Mouse (Mus musculus) retina, postnatal 7 days (tissue): ENCODE results near the gene Krtap1-4.
A peak's percentile ranks its signal among the peaks of the same experiment; 100 is the strongest.
"Not testable (repeated sequence)": the region's sequence is repeated elsewhere in the genome, so short reads cannot be mapped to it uniquely, and the experiment has no call there.

ENCODE experiments used
- DNase-seq: peaks from one replicate; pipeline ENCODE4 v3.0.0-alpha.2; 2012; ENCODE audit warnings: low read depth, low spot score

Krtap1-4 gene

DNA sequence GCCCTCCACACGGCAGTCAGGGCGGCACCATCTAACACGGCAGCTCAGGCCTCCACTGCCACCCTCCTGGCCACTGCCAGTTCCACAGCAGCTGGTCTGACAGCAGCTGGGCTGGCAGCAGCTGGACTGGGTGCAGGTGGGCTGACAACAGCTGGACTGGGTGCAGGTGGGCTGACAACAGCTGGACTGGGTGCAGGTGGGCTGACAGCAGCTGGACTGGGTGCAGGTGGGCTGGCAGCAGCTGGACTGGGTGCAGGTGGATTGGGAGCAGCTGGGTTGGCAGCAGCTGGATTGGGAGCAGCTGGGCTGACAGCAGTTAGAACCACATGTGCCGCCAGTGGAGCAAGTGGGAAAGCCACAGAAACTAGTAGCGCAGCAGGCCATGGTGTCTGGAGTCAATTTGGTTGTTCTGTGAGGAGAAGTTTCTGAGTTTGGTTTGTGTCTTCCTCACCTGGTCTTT lies at the start of gene Krtap1-4:
TSS of gene Krtap1-4 (minus strand) at position 410 of the 460 bp plus-strand sequence.
- DNase-seq: no peak

DNA sequence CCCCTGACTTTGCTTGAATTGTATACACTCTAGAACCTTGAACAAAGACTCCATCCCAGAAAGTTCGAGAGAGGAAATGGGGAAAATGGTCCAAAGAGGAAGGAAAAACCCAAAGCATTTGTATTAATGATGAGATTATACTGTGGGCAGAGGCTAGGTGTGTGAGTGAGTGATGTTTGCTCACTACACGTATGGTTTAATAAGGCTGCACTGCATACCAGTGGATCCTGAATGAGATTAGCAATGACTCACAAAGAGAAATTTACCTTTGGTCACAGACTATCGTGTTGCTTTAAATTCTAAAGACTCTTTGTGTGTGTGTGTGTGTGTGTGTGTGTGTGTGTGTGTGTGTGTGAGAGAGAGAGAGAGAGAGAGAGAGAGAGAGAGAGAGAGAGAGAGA lies 47.4 kb upstream of the Krtap1-4 start:
- no peak for DNase-seq

DNA sequence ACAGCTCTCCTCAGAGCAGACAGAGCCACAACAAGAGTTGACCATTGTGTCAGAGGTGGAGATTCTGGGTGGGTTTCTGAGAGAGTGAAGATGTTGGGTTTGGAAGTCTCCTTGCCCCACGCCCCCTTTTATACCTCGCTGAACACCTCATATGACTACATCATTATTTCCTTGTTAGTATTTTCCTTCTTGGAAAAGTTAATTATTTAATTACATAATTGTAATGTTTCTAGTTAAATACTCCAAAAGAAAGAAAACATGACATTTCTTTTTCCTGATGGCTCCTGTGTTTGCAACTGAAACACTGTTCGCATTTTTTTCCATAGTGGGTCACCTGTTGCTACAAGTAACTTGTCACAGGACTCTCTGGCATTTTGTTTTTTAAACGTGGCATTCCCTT lies 44.7 kb upstream of the Krtap1-4 start, which contains the start of gene Krtap4-1:
TSS of gene Krtap4-1 (minus strand) at position 101 of the 400 bp plus-strand sequence.
- DNase-seq: no peak

DNA sequence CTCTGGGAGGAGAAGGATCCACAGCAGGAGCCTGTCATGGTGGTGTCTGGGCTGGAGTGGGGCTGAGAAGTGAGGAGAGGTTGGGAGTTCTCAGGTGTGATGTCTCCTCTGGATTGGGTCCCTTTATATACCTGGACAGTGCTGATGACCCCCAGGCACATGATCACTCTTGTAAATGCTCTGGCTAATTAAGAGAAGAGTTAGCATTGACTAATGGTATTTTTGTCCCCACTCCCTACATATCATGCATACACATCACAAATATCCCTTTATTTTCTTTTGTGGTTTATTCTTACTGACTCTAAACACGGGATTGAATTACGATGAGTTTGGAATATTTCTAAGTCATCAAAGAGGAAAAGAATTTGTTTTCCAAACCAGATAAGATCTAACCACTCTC lies 36.9 kb upstream of the Krtap1-4 start, which contains the start of gene Gm11562:
TSS of gene Gm11562 (minus strand) at position 101 of the 400 bp plus-strand sequence.
- no peak for DNase-seq

DNA sequence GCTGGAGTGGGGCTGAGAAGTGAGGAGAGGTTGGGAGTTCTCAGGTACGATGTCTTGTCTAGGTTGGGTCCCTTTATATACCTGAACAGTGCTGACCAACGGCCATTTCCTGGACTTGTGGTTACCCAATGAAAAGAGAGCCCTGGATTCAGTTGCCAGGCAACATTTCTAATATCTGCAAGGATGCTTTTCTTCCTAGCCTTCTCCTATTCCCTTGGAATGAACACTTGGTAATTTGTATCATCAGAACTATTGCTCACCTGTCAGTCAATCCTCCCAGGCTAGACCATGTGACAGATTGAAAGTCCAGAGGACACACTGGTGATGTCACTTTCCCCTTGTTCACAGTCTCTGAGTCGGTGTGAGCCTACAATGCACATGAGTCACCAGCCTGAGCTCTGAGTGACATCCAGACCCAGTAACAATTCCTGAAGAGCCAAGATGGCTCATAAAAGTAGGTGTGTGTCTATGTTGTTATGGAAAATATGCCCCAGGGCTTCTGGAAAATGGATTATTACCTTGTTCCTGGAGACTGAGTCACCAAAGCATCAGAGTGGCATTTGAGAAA lies 31.4 kb upstream of the Krtap1-4 start, which contains the start of gene Krtap2-4:
TSS of gene Krtap2-4 (minus strand) at position 51 of the 568 bp plus-strand sequence.
- DNase-seq: no peak

DNA sequence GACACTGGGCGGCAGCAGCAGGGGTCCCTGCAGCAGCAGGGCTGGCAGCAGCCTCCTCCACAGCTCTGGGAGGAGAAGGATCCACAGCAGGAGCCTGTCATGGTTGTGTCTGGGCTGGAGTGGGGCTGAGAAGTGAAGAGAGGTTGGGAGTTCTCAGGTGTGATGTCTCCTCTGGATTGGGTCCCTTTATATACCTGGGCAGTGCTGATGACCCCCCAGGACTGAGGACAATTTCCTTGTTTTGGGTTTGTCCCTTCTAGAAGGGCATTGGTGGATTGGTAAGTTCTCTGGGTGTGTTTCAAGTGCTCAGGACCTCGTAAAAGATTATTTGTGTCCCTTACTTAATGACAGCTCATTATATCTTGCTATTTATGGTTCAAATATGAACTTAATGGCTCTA lies 26.6 kb upstream of the Krtap1-4 start, which contains the start of gene Gm11937:
TSS of gene Gm11937 (minus strand) at position 101 of the 400 bp plus-strand sequence.
- DNase-seq: not testable (repeated sequence)

DNA sequence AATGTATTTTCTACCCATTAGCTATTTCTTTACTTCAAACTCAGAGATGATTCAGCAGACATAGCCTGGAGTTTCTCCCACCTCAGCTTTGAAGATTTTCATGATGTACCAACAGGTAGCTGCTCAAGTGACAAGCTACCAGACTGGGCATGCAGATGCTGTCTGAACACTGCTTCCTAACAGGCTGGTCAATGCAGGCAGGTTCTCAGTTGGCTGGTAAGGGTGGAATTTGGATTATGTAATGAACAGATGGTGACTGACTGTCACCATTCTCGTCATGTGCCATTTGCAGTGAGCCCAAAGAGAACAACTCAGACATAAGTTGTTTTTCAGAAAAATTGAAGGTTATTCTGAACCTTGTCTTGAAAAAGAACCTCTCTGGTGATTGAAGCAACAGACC lies 25.7 kb upstream of the Krtap1-4 start:
- no peak for DNase-seq

DNA sequence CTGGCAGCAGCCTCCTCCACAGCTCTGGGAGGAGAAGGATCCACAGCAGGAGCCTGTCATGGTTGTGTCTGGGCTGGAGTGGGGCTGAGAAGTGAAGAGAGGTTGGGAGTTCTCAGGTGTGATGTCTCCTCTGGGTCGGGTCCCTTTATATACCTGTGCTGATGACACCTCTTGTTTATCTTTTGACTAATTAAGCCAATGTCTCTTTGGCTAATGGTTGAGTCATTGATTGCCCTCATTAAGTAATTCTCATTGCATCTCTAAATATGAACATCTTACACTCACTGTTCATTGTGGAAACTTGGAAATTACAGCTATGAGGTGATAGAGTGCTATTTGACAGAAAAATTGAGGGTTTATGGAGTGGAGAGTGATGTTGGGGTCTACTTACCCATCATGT lies 19.8 kb upstream of the Krtap1-4 start, which contains the start of gene Gm11938:
TSS of gene Gm11938 (minus strand) at position 101 of the 400 bp plus-strand sequence.
- not testable (repeated sequence) for DNase-seq

DNA sequence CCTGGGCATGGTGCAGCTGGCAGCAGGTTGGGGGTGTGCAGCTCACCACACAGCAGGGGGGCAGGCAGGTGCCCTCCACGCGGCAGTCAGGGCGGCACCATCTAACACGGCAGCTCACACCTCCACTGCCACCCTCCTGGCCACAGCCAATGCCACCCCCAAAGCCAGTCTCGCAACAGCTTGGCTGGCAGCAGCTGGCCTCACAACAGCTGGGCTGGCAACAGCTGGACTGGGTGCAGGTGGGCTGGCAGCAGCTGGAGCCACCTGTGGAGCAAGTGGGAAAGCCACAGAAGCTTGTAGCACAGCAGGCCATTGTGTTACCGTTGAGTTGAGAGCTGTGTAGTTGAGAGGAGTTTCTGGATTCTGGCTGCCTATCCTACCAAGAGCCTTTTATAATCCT lies 14.3 kb upstream of the Krtap1-4 start, which contains the start of gene Krtap9-3:
TSS of gene Krtap9-3 (minus strand) at position 364 of the 400 bp plus-strand sequence.
- DNase-seq: not testable (repeated sequence)

DNA sequence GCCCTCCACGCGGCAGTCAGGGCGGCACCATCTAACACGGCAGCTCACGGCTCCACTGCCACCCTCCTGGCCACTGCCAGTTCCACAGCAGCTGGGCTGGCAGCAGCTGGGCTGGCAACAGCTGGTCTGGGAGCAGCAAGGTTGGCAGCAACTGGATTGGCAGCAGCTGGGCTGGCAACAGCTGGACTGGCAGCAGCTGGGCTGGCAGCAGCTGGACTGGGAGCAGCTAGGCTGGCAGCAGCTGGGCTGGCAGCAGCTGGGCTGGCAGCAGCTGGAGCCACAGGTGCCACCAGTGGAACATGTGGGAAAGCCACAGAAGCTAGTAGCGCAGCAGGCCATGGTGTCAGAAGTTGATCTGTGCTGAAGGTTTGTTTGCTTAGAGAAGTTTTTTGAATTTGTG lies 7.5 kb upstream of the Krtap1-4 start, which contains the start of gene Krtap1-3:
TSS of gene Krtap1-3 (minus strand) at position 359 of the 400 bp plus-strand sequence.
- no peak for DNase-seq

DNA sequence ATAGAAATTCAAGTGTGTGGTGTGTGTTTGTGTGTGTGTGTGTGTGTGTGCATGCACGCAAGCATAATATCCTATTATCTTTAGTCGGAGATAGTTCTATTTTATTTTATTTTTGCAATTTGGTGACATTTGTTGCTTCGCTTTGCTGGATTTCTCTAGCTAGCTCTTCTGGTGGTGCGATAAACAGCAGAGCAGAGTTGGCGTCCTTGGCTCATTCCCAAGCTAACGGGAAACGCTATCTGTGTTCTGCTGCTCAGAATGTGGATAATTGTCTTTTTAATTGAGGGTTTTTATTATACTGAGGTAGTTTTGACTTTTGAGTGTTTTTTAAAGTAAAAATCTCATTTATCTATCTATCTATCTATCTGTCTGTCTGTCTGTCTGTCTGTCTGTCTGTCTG lies 1.6 kb upstream of the Krtap1-4 start:
- DNase-seq: no peak

DNA sequence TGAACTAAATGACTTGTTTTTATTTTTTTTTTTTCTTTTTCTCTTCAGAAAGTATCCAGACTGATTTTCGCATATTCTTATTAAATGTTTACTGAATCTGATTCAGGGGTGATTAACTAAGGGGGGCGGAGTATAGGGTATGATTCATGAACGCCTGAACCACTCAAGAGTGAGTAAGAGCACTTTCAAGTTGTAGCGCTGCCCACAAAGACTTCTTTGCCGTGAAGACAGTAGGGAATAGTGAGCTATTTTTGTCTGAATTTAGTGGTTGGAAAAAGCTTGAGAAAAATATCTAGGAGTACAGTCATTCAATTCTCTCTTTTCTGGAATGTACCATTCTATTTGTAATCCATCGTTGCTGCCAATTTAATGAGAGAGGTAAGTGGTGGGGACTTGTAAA lies 1.9 kb downstream of the Krtap1-4 start:
- DNase-seq: no peak

DNA sequence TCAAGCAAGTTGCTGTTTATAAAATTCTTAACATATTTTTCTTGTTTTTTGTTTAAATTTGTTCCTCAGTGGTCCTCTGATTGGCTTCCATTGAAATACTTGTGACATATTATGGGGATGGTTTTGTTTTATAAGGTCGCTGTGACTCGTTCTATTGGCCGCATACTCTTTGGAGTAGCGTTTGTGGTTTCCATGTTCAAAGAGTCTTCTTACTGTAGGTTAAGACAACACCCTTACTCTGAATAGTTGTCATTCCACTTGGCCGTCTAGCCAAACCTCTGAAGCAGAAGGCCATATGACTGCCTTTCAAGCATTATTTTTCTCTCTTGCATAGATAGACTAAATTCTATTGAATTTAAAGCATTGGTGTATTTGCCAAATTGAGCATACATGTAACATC lies 2.4 kb downstream of the Krtap1-4 start:
- no peak for DNase-seq

DNA sequence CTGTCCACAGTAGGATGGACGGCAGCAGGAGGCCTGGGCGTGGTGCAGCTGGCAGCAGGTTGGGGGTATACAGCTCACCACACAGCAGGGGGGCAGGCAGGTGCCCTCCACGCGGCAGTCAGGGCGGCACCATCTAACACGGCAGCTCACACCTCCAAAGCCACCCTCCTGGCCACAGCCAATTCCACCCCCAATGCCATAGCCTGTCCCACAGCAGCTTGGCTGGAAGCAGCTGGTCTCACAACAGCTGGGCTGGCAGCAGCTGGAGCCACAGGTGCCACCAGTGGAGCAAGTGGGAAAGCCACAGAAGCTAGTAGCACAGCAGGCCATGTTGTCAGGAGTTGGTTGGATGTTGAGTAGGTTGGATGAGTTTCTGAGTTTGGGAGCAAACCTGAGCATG lies 2.8 kb downstream of the Krtap1-4 start, which contains the start of gene Krtap1-5:
TSS of gene Krtap1-5 (minus strand) at position 381 of the 400 bp plus-strand sequence.
- no peak for DNase-seq

DNA sequence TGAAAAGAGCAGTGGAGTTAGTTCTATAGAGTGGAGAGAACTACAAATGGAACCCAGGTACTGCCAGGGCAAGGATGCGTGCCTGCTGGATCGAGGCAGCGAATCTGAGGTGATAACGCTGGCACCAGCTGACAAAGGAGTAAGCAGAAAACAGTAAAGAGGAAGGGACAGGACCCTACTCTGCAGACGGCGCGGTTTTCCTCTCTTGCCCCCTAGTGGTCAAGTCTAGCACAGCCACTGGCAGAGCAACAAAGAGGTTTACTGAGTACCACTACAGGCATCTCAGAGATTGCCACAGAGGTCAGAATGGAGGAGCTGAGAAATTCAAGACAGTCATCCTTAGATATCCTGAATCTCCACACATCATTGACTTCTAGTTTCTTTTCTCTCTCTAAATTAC lies 9.3 kb downstream of the Krtap1-4 start:
- DNase-seq: peak; percentile 54

DNA sequence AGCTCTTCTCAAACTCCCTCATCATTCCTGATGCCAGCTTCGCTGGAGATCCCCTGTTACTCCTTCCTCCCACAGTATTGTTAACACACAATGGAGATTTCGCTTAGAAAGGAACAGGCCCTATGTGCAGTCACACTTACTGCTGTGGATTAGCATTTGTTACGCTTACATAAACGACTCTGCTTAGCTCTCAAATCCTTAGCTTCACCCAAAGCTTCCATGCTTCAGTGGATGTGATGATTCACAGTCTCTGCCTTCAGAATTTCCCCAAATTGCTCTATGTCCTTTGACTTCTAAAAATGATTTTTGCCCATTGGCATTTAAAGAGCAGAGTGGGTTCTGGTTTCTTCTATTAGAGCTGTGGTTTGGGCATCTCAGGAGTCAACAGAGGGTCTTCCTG lies 10.3 kb downstream of the Krtap1-4 start:
- no peak for DNase-seq

DNA sequence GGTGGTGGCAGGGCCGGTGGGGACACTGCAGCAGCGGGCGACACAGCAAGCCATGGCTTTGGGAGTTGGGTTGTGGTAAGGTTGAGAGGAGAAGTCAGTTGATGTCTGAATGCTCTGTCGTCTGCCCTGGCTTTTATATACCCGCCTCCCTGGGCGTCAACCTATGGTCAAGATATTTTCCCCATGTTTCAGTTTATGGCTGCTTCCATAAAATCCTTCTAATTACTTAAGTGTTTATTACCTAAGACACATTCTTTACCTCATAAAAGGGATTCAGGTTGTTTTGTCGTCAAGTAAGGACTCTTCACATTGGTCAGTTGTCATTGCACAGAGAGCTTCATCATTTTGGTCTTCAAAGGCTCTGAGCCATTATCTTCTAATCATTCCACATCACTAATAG lies 16.9 kb downstream of the Krtap1-4 start, which contains the start of gene Krtap3-1:
TSS of gene Krtap3-1 (minus strand) at position 101 of the 400 bp plus-strand sequence.
- no peak for DNase-seq

DNA sequence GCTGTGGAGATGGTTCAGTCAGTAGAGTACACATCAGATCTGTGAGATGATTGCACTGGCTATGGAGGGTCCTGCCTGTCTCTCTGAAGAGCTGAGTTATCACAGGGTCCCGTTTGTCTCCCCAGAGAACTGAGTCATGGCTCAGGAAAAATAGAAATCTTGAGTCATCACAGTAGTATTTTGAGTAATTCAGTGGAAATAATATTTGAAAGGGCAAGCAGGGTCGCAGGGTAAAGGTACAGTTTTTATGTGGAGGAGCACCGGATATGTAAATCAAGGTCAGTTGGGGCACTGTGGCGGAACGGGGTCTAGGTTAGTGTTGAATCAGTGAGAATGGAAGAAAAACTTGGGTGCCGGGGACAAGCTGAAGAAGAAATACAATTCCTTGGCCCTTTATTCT lies 20.9 kb downstream of the Krtap1-4 start:
- DNase-seq: no peak

DNA sequence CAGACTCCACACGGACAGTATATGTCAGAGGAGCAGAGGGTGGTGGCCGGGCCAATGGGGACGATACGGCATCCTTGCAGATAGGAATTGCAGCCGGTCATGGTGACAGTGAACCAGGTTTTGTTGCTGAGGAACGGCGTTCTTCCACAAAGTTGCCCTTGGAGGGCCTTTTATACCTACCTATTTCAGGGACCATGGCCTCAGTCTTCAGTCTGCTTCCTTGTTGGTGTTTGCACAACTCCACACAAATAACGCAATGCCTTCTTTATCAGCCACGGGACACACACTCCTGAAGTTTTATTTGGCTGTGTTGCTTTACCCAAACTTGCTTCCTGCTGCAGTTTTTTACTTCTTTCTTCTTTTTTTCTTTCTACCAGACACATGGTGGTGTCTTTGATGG lies 24.1 kb downstream of the Krtap1-4 start, which contains the start of gene Gm11939:
TSS of gene Gm11939 (minus strand) at position 101 of the 400 bp plus-strand sequence.
- DNase-seq: no peak

DNA sequence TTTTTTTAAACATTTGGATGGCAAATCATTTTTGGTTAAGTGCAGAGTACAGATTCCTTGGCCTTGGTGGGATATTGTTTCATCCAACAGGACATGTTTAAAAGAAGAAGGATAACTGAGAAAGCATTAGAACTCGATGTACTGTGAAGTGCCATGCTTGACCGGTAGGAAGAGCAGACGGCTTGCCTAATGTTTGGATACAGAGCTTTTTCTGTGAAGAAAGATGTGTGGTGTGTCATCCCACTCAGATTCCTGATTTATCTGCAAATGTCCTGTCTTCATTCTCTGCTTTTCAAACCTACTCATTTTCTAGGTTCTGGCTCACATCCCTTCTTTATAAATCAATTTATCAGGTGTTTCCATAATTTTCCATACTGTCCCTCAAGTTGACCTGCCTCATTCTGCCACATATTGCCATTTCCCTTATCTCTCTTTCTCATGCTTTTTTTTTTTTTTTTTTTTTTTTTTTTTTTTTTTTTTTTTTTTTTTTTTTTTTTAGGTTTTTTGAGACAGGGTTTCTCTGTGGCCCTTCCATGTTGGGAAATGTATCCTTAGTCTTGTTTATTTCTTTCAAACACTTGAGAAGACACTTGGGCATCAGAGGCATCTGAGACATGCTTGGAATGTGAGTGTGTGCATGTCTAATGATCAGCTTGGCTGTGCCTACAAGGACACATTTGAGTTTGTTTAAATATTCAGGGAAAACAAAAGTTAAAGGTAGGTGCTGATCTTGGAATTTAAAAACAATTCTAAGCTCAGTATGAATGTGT lies 25.3 kb downstream of the Krtap1-4 start:
- DNase-seq: no peak

DNA sequence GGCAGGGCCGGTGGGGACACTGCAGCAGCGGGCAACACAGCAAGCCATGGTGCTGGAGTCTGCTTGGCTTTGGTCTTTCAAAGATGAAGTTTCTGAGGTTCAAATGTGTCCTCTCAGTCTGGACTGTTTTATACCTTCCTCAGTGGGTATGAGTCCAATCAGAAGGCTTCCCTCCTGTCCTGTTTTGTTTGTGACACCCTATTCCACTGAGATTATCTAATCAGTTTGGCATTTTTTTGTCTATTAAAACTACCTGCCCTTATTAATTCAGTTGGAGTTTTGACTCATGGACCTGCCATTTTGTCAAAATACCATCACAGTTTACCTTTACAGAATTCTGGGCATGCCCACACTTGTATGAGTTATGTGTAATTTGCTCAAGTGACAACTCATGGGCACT lies 26.7 kb downstream of the Krtap1-4 start, which contains the start of gene Krtap3-2:
TSS of gene Krtap3-2 (minus strand) at position 101 of the 400 bp plus-strand sequence.
- DNase-seq: no peak

DNA sequence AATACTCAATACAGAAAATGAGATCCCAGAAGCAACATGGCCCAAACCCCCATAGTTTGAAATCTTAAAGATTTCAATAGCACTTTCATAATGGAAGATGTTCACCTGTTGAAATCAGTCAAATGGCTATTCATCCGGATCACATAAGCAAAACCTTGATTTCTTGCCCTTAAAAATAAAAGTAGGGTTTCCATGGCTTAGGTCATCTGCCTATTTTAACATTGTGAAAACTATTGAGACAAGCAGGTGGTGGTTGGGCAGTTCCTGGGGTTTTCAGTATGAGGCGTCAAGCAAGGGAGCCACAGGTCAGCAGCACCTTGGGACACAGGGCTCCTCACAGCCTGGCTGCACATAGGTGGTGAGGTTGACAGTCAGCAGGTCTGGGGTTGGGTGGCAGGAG lies 27.3 kb downstream of the Krtap1-4 start:
- no peak for DNase-seq
